Mouse (Mus musculus) stomach, postnatal 0 days (tissue): Measurements from ENCODE around the gene 4933430I17Rik.

ENCODE experiments used
- CTCF ChIP-seq: IDR thresholded peaks from 2 replicates; pipeline ENCODE4 v1.5.1; 2016; ENCODE audit warnings: antibody characterized with exemption, low read depth, mild to moderate bottlenecking, moderate library complexity
- EP300 ChIP-seq: optimal IDR thresholded peaks from 2 replicates; pipeline ENCODE3; 2016; ENCODE audit warnings: antibody characterized with exemption

- TF ChIP-seq CTCF (peak; percentile 37; the same call in 1 of the 2 replicates), EP300 (no peak)
These were observed 5.3 kb upstream of the 4933430I17Rik start, which contains the start of gene Alad for GRCm38 (mm10) chr4:62519849-62520233.
